Mouse (Mus musculus) small intestine, adult 2 months (tissue): ENCODE results near the gene Gm20388. TPM values are rescaled to one million over a fixed set of nuclear protein-coding genes. Genes with fewer than 3 reads are reported as not detected.

ENCODE experiments used
- H3K27ac ChIP-seq: fragments of 200-500 bp; 2 replicates; pipeline ENCODE4 v1.5.1; 2012; ENCODE audit warnings: low read depth, low read length, control low read depth, inconsistent platforms; ENCODE audit not compliant: insufficient read depth
- H3K27me3 ChIP-seq: fragments of 200-500 bp; 2 replicates; pipeline ENCODE4 v1.6.1; 2012; ENCODE audit warnings: mild to moderate bottlenecking, moderate library complexity, low read length, inconsistent platforms; ENCODE audit not compliant: control insufficient read depth, insufficient read depth
- H3K36me3 ChIP-seq: fragments of 200-500 bp; 2 replicates; pipeline ENCODE4 v1.6.1; 2012; ENCODE audit warnings: mild to moderate bottlenecking, low read length, control low read depth, inconsistent platforms; ENCODE audit not compliant: control insufficient read depth, insufficient read depth
- H3K4me1 ChIP-seq: fragments of 200-500 bp; 2 replicates; pipeline ENCODE4 v1.6.1; 2012; ENCODE audit warnings: low read length, inconsistent platforms, mixed read lengths; ENCODE audit not compliant: control insufficient read depth, insufficient read depth, insufficient read length
- H3K4me3 ChIP-seq: fragments of 200-500 bp; 2 replicates; pipeline ENCODE4 v1.5.1; 2012; ENCODE audit warnings: low read depth, mild to moderate bottlenecking, control low read depth, inconsistent platforms, low read length, moderate library complexity
- CTCF ChIP-seq: fragments of 200-500 bp; IDR thresholded peaks from 2 replicates; pipeline ENCODE4 v1.5.1; 2012; ENCODE audit warnings: low read depth, mild to moderate bottlenecking, control low read depth, inconsistent platforms, low read length, moderate library complexity, mixed read lengths; ENCODE audit not compliant: insufficient replicate concordance, insufficient read length; ENCODE audit errors: extremely low read depth
- POLR2A ChIP-seq: fragments of 200-500 bp; IDR thresholded peaks from 2 replicates; pipeline ENCODE4 v1.6.1; 2012; ENCODE audit warnings: low read depth, mild to moderate bottlenecking, control low read depth, inconsistent platforms, low read length, moderate library complexity
- whole genome bisulfite sequencing: fragments of 180-500 bp; shearing (Covaris S2); methylation state at CpG from one replicate; pipeline ENCODE4 v1.1.7; 2018; 5-methylcytosine and 5-hydroxymethylcytosine counted together
- polyA plus RNA-seq: library from polyadenylated mRNA; depleted of rRNA; stranded (reverse); fragments of >200 nt; gene quantifications from 2 replicates; pipeline ENCODE4 v1.2.3, GENCODE M21; 2012

The Gm20388 gene
- polyA plus RNA-seq, 1 experiment: 37.3 TPM

DNA sequence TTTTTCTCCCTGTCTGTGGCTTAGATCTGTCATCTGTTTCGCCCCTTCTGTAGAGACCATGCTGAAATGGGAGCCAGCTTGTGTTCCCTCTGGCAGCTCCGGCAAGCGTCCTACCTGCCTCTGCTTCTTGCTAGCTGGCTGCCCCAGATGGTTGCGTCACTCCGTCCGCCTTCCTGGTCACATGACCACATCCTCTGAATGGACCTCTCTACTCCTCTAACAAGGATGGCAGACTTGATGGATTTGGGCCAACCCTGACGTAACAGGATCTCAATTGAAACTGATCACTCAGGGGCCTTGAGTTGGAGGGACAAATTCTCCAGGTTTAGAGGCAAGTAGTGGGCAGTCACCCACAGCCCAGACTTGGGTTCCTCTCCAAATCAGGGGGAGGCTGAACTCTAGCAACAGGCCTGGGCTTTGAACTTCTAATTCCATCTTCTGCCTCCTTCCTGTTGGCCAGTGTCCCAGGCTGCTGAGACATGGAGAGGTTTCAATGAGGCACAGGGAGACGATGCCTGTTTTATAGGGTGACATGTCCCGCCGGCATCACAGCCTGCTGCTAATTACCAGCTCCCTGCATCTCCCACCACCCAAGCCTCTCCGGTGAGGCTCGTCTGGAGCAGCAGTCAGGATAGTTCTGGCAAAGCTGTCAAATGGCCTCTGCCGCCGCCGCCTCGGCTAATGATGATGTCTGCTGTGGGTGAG is 2279.9 kb downstream of the Gm20388 start:
- Histone ChIP-seq H3K36me3 (no peaks in the 10 kb centered on the region), H3K4me1 (no peaks in the 10 kb centered on the region; the same call in 1 of the 2 replicates), H3K27me3 (no peaks in the 10 kb centered on the region), H3K27ac (no peak overlapping the region), H3K4me3 (no peak overlapping the region)
- TF ChIP-seq POLR2A: no peak
- no peak for TF ChIP-seq CTCF
- 56% methylated on average over 16 of the region's 16 CpGs for WGBS

DNA sequence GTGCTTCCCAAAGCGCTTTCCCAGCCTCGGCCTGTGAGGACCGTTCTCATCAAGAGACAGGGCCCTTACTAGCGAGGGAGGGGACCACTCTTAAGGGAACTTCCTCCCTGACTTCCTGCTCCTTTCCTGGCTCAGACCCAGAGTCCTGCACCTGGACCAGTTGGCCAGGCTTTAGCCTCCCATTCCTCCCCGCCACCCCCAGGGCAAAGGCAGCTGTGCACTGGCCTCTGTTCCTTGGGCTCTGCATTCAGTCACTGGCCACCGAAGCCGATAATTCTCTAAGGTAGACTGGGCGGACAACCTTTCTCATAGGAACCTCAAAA is 2280.4 kb downstream of the Gm20388 start:
- no peaks in the 10 kb centered on the region for H3K36me3 ChIP-seq
- H3K27me3 ChIP-seq: no peaks in the 10 kb centered on the region
- H3K27ac ChIP-seq: no peak overlapping the region
- no peak overlapping the region for H3K4me3 ChIP-seq
- WGBS: 69% methylated on average over 8 of the region's 8 CpGs
- no peak for TF ChIP-seq POLR2A
- TF ChIP-seq CTCF: no peak
- no peaks in the 10 kb centered on the region; the same call in 1 of the 2 replicates for H3K4me1 ChIP-seq

DNA sequence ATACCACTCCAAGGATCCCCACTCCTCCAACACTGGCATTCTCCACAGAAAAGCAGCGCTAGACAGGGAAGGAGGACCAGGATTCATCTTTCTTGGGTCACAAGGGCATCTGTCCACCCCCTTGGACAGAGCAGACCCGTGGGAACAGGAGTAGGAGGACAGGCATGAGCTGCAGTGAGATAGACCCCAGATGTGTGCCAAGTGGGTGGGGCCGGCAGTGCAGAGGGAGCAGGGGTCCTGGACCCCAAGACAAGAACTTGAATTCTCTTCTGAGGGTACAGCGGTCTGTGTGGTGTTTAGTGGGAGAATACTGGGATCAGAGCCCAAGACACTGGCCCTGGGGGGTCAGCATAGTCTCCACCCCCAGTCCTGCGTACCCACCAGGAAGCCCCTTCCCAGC is 2282.1 kb downstream of the Gm20388 start:
- Histone ChIP-seq H3K27me3 (no peaks in the 10 kb centered on the region), H3K4me3 (no peak overlapping the region), H3K27ac (no peak overlapping the region), H3K36me3 (no peaks in the 10 kb centered on the region), H3K4me1 (no peaks in the 10 kb centered on the region; the same call in 1 of the 2 replicates)
- WGBS: 74% methylated on average over 5 of the region's 5 CpGs
- no peak for TF ChIP-seq POLR2A
- TF ChIP-seq CTCF: no peak

DNA sequence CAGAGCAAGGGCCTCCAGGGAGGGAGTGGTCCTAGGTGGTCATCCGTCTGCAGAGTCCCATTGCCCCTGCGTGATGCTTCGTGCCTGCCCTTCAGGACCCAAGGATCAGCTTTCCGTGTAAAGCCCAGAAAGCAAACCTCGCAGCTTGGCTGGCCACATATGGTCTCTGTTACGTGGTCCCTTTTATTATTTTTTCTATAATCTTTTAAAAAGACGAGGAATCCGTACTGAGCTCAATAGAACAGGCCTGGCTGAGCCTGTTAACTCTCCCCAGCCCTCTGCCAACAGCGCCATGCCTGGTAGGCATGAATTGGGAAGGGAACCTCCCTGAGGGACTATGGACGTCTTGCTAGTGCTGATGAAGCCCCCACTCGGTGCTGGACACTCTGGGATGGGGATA is 2282.9 kb downstream of the Gm20388 start:
- TF ChIP-seq CTCF (no peak), POLR2A (no peak)
- no peak overlapping the region for H3K27ac ChIP-seq
- no peak overlapping the region for H3K4me3 ChIP-seq
- H3K4me1 ChIP-seq: no peaks in the 10 kb centered on the region; the same call in 1 of the 2 replicates
- H3K27me3 ChIP-seq: no peaks in the 10 kb centered on the region
- WGBS: 72% methylated on average over 11 of the region's 11 CpGs
- no peaks in the 10 kb centered on the region for H3K36me3 ChIP-seq

DNA sequence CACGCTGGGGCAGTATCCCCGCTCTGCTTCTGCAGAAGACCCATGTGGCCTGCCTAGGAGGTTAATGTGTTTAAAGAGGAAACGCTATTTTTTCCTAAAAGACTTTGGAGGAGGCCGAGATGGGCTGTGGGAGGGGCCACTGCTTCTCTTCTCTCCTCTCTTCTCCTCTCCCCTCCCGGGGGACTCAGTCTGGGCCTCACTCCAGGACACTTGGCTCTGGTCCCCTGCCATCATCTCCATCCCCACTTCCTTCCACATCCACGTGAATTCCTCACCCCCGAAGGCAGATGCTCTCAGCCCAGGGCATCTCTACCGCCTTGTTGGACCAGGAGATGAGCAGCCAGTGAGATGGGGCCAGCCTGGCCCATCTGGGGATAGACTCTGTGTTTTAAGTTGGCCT is 2283.8 kb downstream of the Gm20388 start:
- no peaks in the 10 kb centered on the region for H3K36me3 ChIP-seq
- 47% methylated on average over 8 of the region's 8 CpGs for WGBS
- H3K4me3 ChIP-seq: no peak overlapping the region
- H3K27ac ChIP-seq: no peak overlapping the region
- TF ChIP-seq CTCF (no peak), POLR2A (no peak)
- no peaks in the 10 kb centered on the region; the same call in 1 of the 2 replicates for H3K4me1 ChIP-seq
- no peaks in the 10 kb centered on the region for H3K27me3 ChIP-seq

DNA sequence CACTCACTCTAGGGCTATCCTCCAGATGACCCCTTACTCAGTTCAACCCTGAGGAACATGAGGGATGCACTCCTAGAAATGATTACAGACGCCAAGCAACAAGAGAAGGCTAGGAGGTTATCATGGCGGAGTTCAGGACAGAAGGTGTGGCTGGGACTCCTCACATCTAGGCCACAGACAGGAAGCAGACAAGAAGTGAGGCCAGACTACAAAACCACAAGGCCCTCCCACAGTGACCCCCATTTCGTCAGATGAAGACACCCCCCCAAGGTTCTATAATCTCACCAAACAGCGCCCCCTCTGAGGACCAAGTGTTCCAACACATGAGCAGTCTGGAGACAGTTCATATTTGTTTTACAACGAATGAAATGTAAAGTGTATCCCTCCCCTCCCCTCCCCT is 2286.7 kb downstream of the Gm20388 start:
- Histone ChIP-seq H3K36me3 (no peaks in the 10 kb centered on the region), H3K4me3 (no peak overlapping the region), H3K27ac (no peak overlapping the region), H3K27me3 (no peaks in the 10 kb centered on the region), H3K4me1 (no peaks in the 10 kb centered on the region)
- WGBS: 57% methylated on average over 5 of the region's 5 CpGs
- no peak for TF ChIP-seq POLR2A
- no peak for TF ChIP-seq CTCF

DNA sequence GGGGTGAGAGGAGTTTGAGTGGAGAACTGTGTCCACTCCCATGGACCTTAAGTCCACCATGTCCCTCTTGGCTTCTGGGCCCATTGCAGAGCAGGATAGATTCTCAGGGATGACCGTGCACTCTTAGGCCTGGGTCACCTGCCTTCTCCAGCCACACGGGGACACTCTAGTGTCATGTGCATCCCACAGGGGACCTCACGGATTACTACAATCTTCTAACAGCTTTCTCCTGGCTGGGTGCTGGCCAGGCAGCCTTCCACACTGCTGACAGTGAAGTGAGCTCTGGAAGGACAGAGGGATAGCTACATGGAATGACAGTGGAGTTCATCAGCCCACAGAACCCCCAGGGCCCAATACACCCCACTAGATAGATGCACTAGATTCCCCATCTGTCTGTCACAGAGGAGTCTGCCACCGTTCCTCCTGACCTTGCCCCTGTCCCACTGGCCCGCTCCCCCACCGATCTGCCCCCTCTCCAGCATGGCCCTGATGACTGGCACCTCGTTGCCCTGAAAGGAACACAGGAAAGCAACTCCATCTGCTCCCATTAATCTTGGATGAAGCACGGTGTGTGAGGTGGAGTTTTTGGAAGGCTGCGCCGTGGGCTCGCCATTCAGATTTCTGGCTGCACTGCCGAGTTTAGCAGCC is 2287.9 kb downstream of the Gm20388 start:
- TF ChIP-seq CTCF: no peak
- no peak for TF ChIP-seq POLR2A
- 76% methylated on average over 12 of the region's 12 CpGs for WGBS
- H3K4me1 ChIP-seq: no peaks in the 10 kb centered on the region

DNA sequence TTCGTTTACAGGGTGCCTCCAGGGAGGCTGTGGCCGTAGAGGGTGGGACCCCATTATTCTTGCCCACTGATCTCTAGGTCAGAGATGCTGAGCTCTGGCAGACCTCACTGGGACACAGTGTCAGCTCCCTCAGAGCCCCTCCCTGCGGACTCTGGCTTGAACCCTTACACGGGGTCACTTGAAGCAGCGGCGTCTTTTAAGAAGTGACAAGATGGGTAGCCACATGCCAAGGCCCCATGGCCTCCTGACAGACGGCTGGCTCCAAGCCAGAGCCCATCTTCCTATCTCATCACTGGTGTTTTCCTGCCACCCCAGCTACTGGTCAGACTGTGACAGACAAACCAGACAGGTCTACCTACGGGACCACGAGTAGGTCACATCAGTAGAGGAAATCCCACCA is 2288.6 kb downstream of the Gm20388 start:
- Histone ChIP-seq H3K4me1 (no peaks in the 10 kb centered on the region), H3K27ac (no peak overlapping the region), H3K27me3 (no peaks in the 10 kb centered on the region), H3K4me3 (no peak overlapping the region), H3K36me3 (no peaks in the 10 kb centered on the region)
- TF ChIP-seq CTCF (no peak), POLR2A (no peak)
- 81% methylated on average over 9 of the region's 9 CpGs for WGBS

More for the DNA sequence above, 2287.9 kb downstream of the Gm20388 start:
- no peak overlapping the region for H3K4me3 ChIP-seq
- H3K27ac ChIP-seq: no peak overlapping the region
- no peaks in the 10 kb centered on the region for H3K27me3 ChIP-seq
- no peaks in the 10 kb centered on the region for H3K36me3 ChIP-seq
